In genomic region chr5:65040463-65040862, GRCm38 (mm10) we compare ENCODE assay signal across 10 mouse cellular contexts. TPM values are rescaled to one million over a fixed set of nuclear protein-coding genes. Genes with fewer than 3 reads are reported as not detected.
A peak's percentile ranks its signal among the peaks of the same experiment; 100 is the strongest.
DNase-seq lines count a peak whose midpoint lies in the region; ATAC-seq and TF ChIP-seq lines count a peak whose summit lies in the region.
"Had no signal": no experiment of that assay in that cellular context is flagged by ENCODE, and none has a peak within 500 bp of the region (broad histone marks: within the 10 kb centered on the region; RNA-seq: fewer than 3 reads in every experiment).

No protein-coding gene starts in this region.

- H3K36me3 ChIP-seq in ES-Bruce4 (ENCODE audit: control insufficient read depth, insufficient read depth, low read length, poor library complexity, severe bottlenecking) = no peaks in the 10 kb centered on the region

- H3K4me1 ChIP-seq in ES-Bruce4 (ENCODE audit: control insufficient read depth, insufficient read depth, low read length) = no peaks in the 10 kb centered on the region

- H3K4me3 ChIP-seq in ES-Bruce4 (ENCODE audit: low read depth, low read length) = no peak overlapping the region

- no peak for TF ChIP-seq EP300 in ES-Bruce4 (IDR thresholded peaks at IDR 0.05; ENCODE audit: insufficient read depth, low read depth, low read length)

- TF ChIP-seq CTCF in ES-Bruce4 (IDR thresholded peaks at IDR 0.05; ENCODE audit: low read depth, low read length) = peak; percentile 60

- no peak for ATAC-seq in CD4-positive, CD25-positive, alpha-beta regulatory T cell, adult 4 months
- ATAC-seq in neutrophil, adult 5-6 weeks (ENCODE audit: extremely low read depth, insufficient number of reproducible peaks, low FRiP score, poor library complexity, severe bottlenecking) = peak; percentile 36; the same call in 1 of the 2 replicates

- DNase-seq in CD4-positive, CD25-positive, alpha-beta regulatory T cell, adult 2 months (ENCODE audit: low read depth, low spot score) = peak; percentile 70
- DNase-seq in kidney, postnatal 4 days = peak; percentile 50 to 61
- no peak for DNase-seq in kidney, adult 9 months
- DNase-seq in urinary bladder, adult 2 months (ENCODE audit: low spot score) = no peak
- DNase-seq in right cerebral cortex, postnatal 10 days (ENCODE audit: low spot score in 2 of 2) = no peak

- H3K27me3 ChIP-seq in ES-Bruce4 (ENCODE audit: control insufficient read depth, insufficient read depth, low read length, poor library complexity, severe bottlenecking) = no peaks in the 10 kb centered on the region

- no peak for TF ChIP-seq POLR2A in ES-Bruce4 (IDR thresholded peaks at IDR 0.05; ENCODE audit: insufficient read depth, low read length)

- H3K27ac ChIP-seq in ES-Bruce4 (ENCODE audit: insufficient read depth, low read length) = no peak overlapping the region
- H3K27ac ChIP-seq: macrophage had no signal

- H3K9me3 ChIP-seq in ES-Bruce4 (replicated peaks; ENCODE audit: control insufficient read depth, insufficient read depth, low read length, poor library complexity, severe bottlenecking) = no peaks in the 10 kb centered on the region

- H3K9ac ChIP-seq in ES-Bruce4 (ENCODE audit: low read depth, poor library complexity, severe bottlenecking) = no peak overlapping the region

RNA-seq across cellular contexts. Expression of gene Tmem156, which starts 51.5 kb away (rescaled TPM):
- 10 to 100 TPM; 21.5 to 26.1 TPM for polyA plus RNA-seq in CD4-positive, CD25-positive, alpha-beta regulatory T cell, adult 4 months (2017; shearing (Covaris generic))
- polyA plus RNA-seq in ES-Bruce4 (2011; ENCODE audit: insufficient read depth, insufficient read length, low read depth, missing spikeins) = not detected in 2 replicates
- 132 and 141 TPM in 2 replicates for total RNA-seq in neutrophil, adult 5-6 weeks (2017)
- 0.56 and 0.81 TPM in 2 replicates for polyA plus RNA-seq in urinary bladder, adult 2 months (2012; rRNA removed)
- polyA plus RNA-seq: neural tube, embryonic 14.5 days had no signal

Comparison
In these comparisons a context has a peak if more than half of its experiments do, and no peak if none do; other contexts are left out.
1. DNase-seq: peak in CD4-positive, CD25-positive, alpha-beta regulatory T cell, adult 2 months (single experiment) and kidney, postnatal 4 days (2 of 2); none in kidney, adult 9 months (single experiment), urinary bladder, adult 2 months (single experiment) and right cerebral cortex, postnatal 10 days (0 of 2).
2. RNA of gene Tmem156, which starts 51.5 kb away (polyA plus RNA-seq): 21.5 to 26.1 TPM in CD4-positive, CD25-positive, alpha-beta regulatory T cell, adult 4 months; 0.56 to 0.81 TPM in urinary bladder, adult 2 months and not detected in ES-Bruce4; every median in the first group is over 10 times any median in the second.